Mouse (Mus musculus) layer of hippocampus, adult 2 months (tissue): Measurements from ENCODE around the gene Gm19935. TPM values are rescaled to one million over a fixed set of nuclear protein-coding genes. Genes with fewer than 3 reads are reported as not detected.
A peak's percentile ranks its signal among the peaks of the same experiment; 100 is the strongest.

ENCODE experiments used
- DNase-seq, 2 experiments: peaks; one replicate each; pipeline ENCODE4 v3.0.0; 2022; ENCODE audit warnings: low spot score in 2 of 2
- H3K27ac ChIP-seq: fragments of 200-600 bp; 2 replicates; pipeline ENCODE4 v1.8.1; 2022
- H3K4me3 ChIP-seq: fragments of 200-600 bp; 2 replicates; pipeline ENCODE4 v1.8.1; 2022; ENCODE audit warnings: mild to moderate bottlenecking
- CTCF ChIP-seq: fragments of 200-600 bp; conservative IDR thresholded peaks from 2 replicates; pipeline ENCODE4 v1.8.1; 2022; ENCODE audit warnings: antibody characterized with exemption, mild to moderate bottlenecking, moderate library complexity
- long read RNA-seq, 2 experiments: library from polyadenylated mRNA; stranded (forward); transcript quantifications; one replicate each; pipeline ENCODE4 v2.0.0; 2021; ENCODE audit warnings: borderline mapping rate in 2 of 2
- total RNA-seq, 2 experiments: library from RNA; stranded (reverse); gene quantifications; 2 replicates each; pipeline ENCODE4 v1.2.3; 2021

The Gm19935 gene
- total RNA-seq = 1 to 10 TPM; 1.7 to 2.4 TPM
- long read RNA-seq, experiment 1 = 0 reads
- long read RNA-seq, experiment 2, partial matches to known transcripts = 1 of 1 reads
- long read RNA-seq, experiment 2, other reads (novel, unspliced or antisense) = 0 of 1 reads

GRCm38 (mm10) chr8:90817293-90817692, at the start of gene Gm19935:
Gene Gm19935 (minus strand): TSS chr8:90817393.
- no peak for DNase-seq
- Histone ChIP-seq H3K27ac (peak within 1 kb of the TSS; percentile 46; the same call in 1 of the 2 replicates), H3K4me3 (peak within 1 kb of the TSS; percentile 17)
- no peak for TF ChIP-seq CTCF

GRCm38 (mm10) chr8:90862038-90862437, 44.8 kb upstream of the Gm19935 start:
- no peak overlapping the region for H3K4me3 ChIP-seq
- no peak for TF ChIP-seq CTCF
- DNase-seq = no peak
- peak overlapping the region; percentile 84 for H3K27ac ChIP-seq

GRCm38 (mm10) chr8:90861266-90861944, 44.2 kb upstream of the Gm19935 start:
- TF ChIP-seq CTCF = 0 out of 2 replicates have a peak, but pooled peaks have one; percentile 5

GRCm38 (mm10) chr8:90858071-90858470, 40.9 kb upstream of the Gm19935 start:
- Histone ChIP-seq H3K27ac (no peak overlapping the region), H3K4me3 (no peak overlapping the region)
- no peak for TF ChIP-seq CTCF
- no peak for DNase-seq

More at GRCm38 (mm10) chr8:90861266-90861944, 44.2 kb upstream of the Gm19935 start:
- Histone ChIP-seq H3K27ac (peak overlapping the region; percentile 84), H3K4me3 (no peak overlapping the region)
- DNase-seq = peak; percentile 63 to 70

GRCm38 (mm10) chr8:90856952-90857351, 39.8 kb upstream of the Gm19935 start:
- no peak overlapping the region for H3K27ac ChIP-seq
- H3K4me3 ChIP-seq = no peak overlapping the region
- DNase-seq = no peak
- TF ChIP-seq CTCF = no peak

- no peak for TF ChIP-seq CTCF
- Histone ChIP-seq H3K4me3 (no peak overlapping the region), H3K27ac (no peak overlapping the region)
- no peak for DNase-seq
These were observed 39.0 kb upstream of the Gm19935 start for GRCm38 (mm10) chr8:90856171-90856570.

GRCm38 (mm10) chr8:90854671-90855161, 37.5 kb upstream of the Gm19935 start:
- DNase-seq = no peak
- TF ChIP-seq CTCF = no peak
- Histone ChIP-seq H3K4me3 (no peak overlapping the region), H3K27ac (peak overlapping the region; percentile 64; the same call in 1 of the 2 replicates)

GRCm38 (mm10) chr8:90853971-90854670, 36.9 kb upstream of the Gm19935 start:
- Histone ChIP-seq H3K27ac (peak overlapping the region; percentile 64; the same call in 1 of the 2 replicates), H3K4me3 (no peak overlapping the region)
- no peak for DNase-seq
- no peak for TF ChIP-seq CTCF

- no peak overlapping the region for H3K4me3 ChIP-seq
- DNase-seq = no peak
- TF ChIP-seq CTCF = no peak
- no peak overlapping the region for H3K27ac ChIP-seq
These were observed 34.4 kb upstream of the Gm19935 start for GRCm38 (mm10) chr8:90851544-90851943.

GRCm38 (mm10) chr8:90849462-90850050, 32.4 kb upstream of the Gm19935 start:
- Histone ChIP-seq H3K27ac (peak overlapping the region; percentile 91), H3K4me3 (peak overlapping the region; percentile 30; the same call in 1 of the 2 replicates)
- peak; percentile 57 to 79 for DNase-seq
- TF ChIP-seq CTCF = no peak

GRCm38 (mm10) chr8:90847980-90848379, 30.8 kb upstream of the Gm19935 start:
- no peak for DNase-seq
- TF ChIP-seq CTCF = no peak
- H3K27ac ChIP-seq = no peak overlapping the region
- no peak overlapping the region for H3K4me3 ChIP-seq

GRCm38 (mm10) chr8:90844179-90844967, 27.2 kb upstream of the Gm19935 start:
- no peak for TF ChIP-seq CTCF
- Histone ChIP-seq H3K4me3 (no peak overlapping the region), H3K27ac (no peak overlapping the region)
- DNase-seq = no peak
